Mouse (Mus musculus) kidney, postnatal 0 days (tissue): ENCODE data around the gene Txndc5. TPM values are rescaled to one million over a fixed set of nuclear protein-coding genes. Genes with fewer than 3 reads are reported as not detected.
A peak's percentile ranks its signal among the peaks of the same experiment; 100 is the strongest.

Experiments used
- ATAC-seq: fragments of 200-750 bp; cut with Nextera tagmentation; replicated peaks from 2 replicates; pipeline ENCODE4 v1.8.0; 2017; ENCODE audit warnings: low read depth, moderate number of reproducible peaks, moderate TSS enrichment, moderate library complexity; ENCODE audit not compliant: low FRiP score
- DNase-seq: peaks from one replicate; pipeline ENCODE4 v3.0.0-alpha.2; 2016; ENCODE audit warnings: low spot score
- H3K27ac ChIP-seq: fragments of 300-500 bp; sonication (generic); 2 replicates; pipeline ENCODE4 v1.5.1; 2014; ENCODE audit warnings: mild to moderate bottlenecking
- H3K27me3 ChIP-seq: fragments of 300-500 bp; sonication (generic); 2 replicates; pipeline ENCODE4 v1.6.1; 2014; ENCODE audit warnings: low read length, mixed read lengths; ENCODE audit not compliant: insufficient read depth
- H3K36me3 ChIP-seq: fragments of 300-500 bp; sonication (generic); 2 replicates; pipeline ENCODE4 v1.6.1; 2014; ENCODE audit warnings: low read length, mixed read lengths; ENCODE audit not compliant: insufficient read depth
- H3K4me1 ChIP-seq: fragments of 300-500 bp; sonication (generic); replicated peaks from 2 replicates; pipeline ENCODE4 v1.6.1; 2014; ENCODE audit warnings: antibody characterized with exemption, low read length, mixed read lengths; ENCODE audit not compliant: insufficient read depth
- H3K4me2 ChIP-seq: fragments of 300-500 bp; sonication (generic); 2 replicates; pipeline ENCODE4 v1.6.1; 2014; ENCODE audit warnings: mild to moderate bottlenecking, low read length, moderate library complexity, mixed read lengths
- H3K4me3 ChIP-seq: fragments of 300-500 bp; sonication (generic); replicated peaks from 2 replicates; pipeline ENCODE4 v1.5.1; 2014; ENCODE audit warnings: low read depth, low read length
- H3K9ac ChIP-seq: fragments of 300-500 bp; sonication (generic); 2 replicates; pipeline ENCODE4 v1.6.1; 2014; ENCODE audit warnings: low read depth, low read length
- H3K9me3 ChIP-seq: fragments of 300-500 bp; sonication (generic); replicated peaks from 2 replicates; pipeline ENCODE4 v1.6.1; 2016; ENCODE audit warnings: low read length, inconsistent platforms, mixed read lengths
- CTCF ChIP-seq: IDR thresholded peaks from 2 replicates; pipeline ENCODE4 v1.5.1; 2016; ENCODE audit warnings: antibody characterized with exemption, low read depth, mild to moderate bottlenecking, moderate library complexity
- WGBS: fragments of 180-500 bp; shearing (Covaris S2); extraction: QIAGEN DNeasy Blood & Tissue Kit; methylation state at CpG from one replicate; pipeline ENCODE4 v1.1.7; 2014; 5-methylcytosine and 5-hydroxymethylcytosine counted together
- polyA plus RNA-seq: library from polyadenylated mRNA; unstranded; fragments of >200 nt; fragmentation: Nextera tagmentation; extraction: Ambion mirVana; gene quantifications from 2 replicates; pipeline ENCODE4 v1.2.1, GENCODE M21; 2015

The Txndc5 gene
- polyA plus RNA-seq, 1 experiment from 2014 or later, result 237 TPM

DNA sequence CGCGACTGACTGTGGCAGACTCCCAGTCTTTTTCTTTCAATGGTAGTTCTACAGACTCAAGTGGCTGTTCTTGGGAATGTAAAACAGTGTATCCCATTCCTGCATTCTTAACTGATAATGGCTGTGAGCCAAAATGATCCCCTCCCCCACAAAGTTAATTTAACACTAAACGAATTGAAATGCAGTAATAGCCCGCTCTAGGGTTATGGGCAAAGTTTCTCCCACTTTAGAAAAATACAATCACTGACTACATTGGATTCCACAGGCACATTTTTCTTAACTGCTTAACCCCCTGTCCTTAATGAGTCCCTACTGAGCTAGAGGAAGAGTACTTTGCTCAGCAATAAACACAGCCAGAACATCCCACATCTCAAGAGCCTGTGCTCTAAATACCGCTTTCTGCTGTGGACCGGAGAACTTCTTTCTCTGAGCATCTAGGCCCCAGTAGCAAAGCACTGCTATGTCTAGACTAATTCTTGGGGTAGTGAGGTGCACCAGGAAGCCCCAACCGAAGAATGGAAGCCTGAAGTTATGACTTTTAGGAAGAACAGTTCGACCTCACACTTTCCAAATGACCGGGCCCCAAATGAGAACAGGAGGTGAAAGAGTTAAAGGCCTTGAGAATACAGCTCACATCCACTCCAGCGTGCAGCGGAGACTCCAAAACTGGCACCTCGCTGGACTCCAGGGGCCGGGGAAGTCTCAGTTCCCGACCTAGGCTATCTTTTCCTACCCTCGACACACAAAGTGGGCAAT, 1.4 kb downstream of the Txndc5 start:
- Histone ChIP-seq H3K27ac (peak overlapping the region; percentile 96), H3K4me2 (peak overlapping the region; percentile 90), H3K4me3 (peak overlapping the region; percentile 85), H3K9ac (peak overlapping the region; percentile 91), H3K36me3 (peaks cover 11% of the 10 kb centered on the region), H3K27me3 (no peaks in the 10 kb centered on the region), H3K4me1 (peaks cover 20% of the 10 kb centered on the region), H3K9me3 (no peaks in the 10 kb centered on the region)
- 3% methylated on average over 15 of the region's 15 CpGs for WGBS
- ATAC-seq (peak; percentile 47; the same call in 1 of the 2 replicates), DNase-seq (peak; percentile 68)
- TF ChIP-seq CTCF, result no peak

DNA sequence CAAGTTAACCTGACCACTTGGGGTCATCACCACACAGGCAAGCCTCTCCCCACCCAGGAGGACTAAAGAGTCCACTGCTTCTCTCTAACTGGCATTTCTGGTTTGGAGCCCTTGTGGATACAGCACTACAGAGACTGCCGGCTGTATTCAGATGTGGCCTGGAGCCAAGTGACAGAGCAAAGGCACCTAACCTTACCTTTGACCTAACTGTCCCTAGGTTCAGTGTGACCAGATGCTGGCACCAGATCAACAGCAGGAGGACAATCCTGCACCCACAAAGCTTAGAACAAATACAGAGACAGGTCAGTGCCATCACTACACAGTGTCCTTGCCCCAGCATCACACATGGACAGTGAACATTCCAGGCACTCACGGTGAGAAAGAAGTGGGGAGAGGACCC, 2.5 kb downstream of the Txndc5 start:
- Histone ChIP-seq H3K27ac (no peak overlapping the region), H3K4me1 (peaks cover 20% of the 10 kb centered on the region), H3K4me3 (no peak overlapping the region), H3K36me3 (peaks cover 11% of the 10 kb centered on the region), H3K9me3 (no peaks in the 10 kb centered on the region), H3K9ac (no peak overlapping the region), H3K4me2 (peak overlapping the region; percentile 90), H3K27me3 (no peaks in the 10 kb centered on the region)
- DNase-seq, result no peak
- WGBS, result 55% methylated on average over 2 of the region's 2 CpGs
- ATAC-seq, result no peak
- no peak for TF ChIP-seq CTCF

DNA sequence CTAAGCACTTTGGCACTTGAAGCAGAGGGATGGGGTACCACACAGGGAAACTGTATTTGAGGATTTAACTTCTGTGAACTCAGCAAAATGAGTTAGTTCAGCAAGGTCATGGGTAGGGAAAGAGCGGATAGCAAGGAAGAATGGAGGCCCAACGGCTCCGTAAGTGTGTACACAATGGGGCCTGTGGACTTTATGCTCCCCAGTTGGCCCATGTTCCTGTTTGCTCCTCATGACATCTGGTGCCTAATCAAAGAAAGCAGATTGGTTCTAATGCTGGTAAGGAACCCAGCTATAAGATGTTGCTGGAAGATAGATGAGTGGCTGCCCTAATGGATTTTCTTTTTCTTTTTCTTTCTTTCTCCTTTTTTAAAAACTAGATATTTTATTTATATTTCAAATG, 3.4 kb downstream of the Txndc5 start:
- Histone ChIP-seq H3K4me2 (no peak overlapping the region), H3K9me3 (no peaks in the 10 kb centered on the region), H3K27me3 (no peaks in the 10 kb centered on the region), H3K9ac (no peak overlapping the region), H3K4me1 (peaks cover 20% of the 10 kb centered on the region), H3K4me3 (no peak overlapping the region), H3K27ac (no peak overlapping the region), H3K36me3 (peaks cover 12% of the 10 kb centered on the region)
- no peak for TF ChIP-seq CTCF
- WGBS, result 86% methylated on average over 3 of the region's 3 CpGs
- DNase-seq (no peak), ATAC-seq (no peak)

DNA sequence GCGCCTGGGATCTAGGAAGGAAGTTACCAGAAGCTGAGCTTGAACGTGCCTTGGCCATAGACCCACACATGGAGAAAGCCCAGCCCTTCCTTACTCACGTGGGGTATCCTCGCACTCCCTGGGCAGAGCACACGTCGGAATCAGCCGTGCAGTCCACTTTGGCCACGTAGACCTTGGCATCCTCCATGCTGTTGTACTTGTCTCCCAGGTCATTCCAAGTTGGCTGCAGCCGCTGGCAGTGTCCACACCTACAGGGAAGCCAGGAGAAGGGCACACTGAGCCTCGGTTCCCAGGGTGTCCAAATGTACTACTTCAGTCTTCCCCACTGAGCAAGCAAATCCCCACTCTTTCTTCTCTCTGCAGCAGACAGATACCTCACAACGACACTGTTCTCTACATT, 5.4 kb downstream of the Txndc5 start:
- no peak for DNase-seq
- TF ChIP-seq CTCF, result no peak
- Histone ChIP-seq H3K27ac (no peak overlapping the region), H3K27me3 (no peaks in the 10 kb centered on the region), H3K4me3 (no peak overlapping the region), H3K4me1 (peaks cover 13% of the 10 kb centered on the region), H3K9ac (no peak overlapping the region), H3K36me3 (peaks cover 26% of the 10 kb centered on the region), H3K9me3 (no peaks in the 10 kb centered on the region), H3K4me2 (no peak overlapping the region)
- ATAC-seq, result no peak
- 92% methylated on average over 11 of the region's 11 CpGs for WGBS

DNA sequence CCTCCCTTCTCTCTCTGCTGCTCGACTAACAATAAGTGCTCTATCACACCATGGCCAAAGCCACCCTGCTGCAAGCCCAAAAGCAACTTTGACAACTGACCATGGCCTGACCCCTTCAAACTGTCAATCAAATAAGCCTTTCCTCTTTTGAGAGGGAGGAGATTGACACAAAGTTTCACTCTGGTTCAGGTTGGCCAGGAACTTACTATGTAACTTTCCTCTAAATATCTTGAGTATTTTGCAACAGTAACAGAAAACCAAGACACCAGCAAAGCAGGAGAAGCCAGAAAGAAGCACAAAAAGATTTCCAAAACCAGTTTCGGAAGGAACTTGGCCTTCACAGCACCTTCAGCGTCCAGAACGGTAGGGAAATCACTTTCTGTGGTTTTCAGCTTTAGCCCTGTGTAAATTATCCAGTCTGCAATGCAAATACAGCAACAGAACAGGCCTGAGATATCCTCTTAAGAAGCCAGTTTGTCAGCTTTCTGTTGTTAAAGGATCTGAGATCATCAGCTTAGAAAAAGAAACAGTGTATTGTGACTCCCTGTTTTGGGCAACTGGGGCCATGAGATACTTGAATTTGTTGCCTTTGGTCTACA, 6.5 kb downstream of the Txndc5 start:
- no peak overlapping the region for H3K9ac ChIP-seq
- ATAC-seq (no peak), DNase-seq (no peak)
- peaks cover 35% of the 10 kb centered on the region for H3K36me3 ChIP-seq
- no peak overlapping the region for H3K4me3 ChIP-seq
- no peaks in the 10 kb centered on the region for H3K9me3 ChIP-seq
- 77% methylated on average over 4 of the region's 4 CpGs for WGBS
- no peak overlapping the region for H3K4me2 ChIP-seq
- H3K27me3 ChIP-seq, result no peaks in the 10 kb centered on the region
- TF ChIP-seq CTCF, result no peak
- peaks cover 13% of the 10 kb centered on the region for H3K4me1 ChIP-seq
- no peak overlapping the region for H3K27ac ChIP-seq

DNA sequence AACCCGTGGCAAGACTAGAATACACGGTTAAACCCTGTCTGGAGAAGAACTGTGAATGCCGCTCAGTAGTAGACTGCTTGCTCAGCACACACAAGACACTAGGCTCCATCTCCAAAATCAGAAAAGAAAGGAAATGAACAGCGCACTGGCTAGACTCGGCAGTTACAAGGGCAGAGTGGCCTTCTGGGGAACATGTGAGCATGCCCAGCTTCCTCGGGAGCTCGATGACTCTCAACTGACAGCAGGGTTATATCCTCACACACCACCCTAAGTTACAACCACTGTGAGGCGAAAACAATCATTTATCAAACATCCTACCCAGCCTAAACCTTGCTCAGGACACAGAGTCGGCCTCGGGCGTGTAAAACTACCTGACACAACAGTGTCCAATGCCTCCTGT, 8.3 kb downstream of the Txndc5 start:
- Histone ChIP-seq H3K27ac (no peak overlapping the region), H3K36me3 (peaks cover 49% of the 10 kb centered on the region), H3K4me2 (no peak overlapping the region), H3K27me3 (no peaks in the 10 kb centered on the region), H3K4me3 (no peak overlapping the region), H3K4me1 (peaks cover 4% of the 10 kb centered on the region; the same call in 1 of the 2 replicates), H3K9me3 (no peaks in the 10 kb centered on the region), H3K9ac (no peak overlapping the region)
- no peak for TF ChIP-seq CTCF
- ATAC-seq (no peak), DNase-seq (no peak)
- 86% methylated on average over 11 of the region's 11 CpGs for WGBS
